8 mouse cellular contexts compared by ENCODE assay signal in genomic region chr7:97480821-97481339, GRCm38 (mm10). TPM values are rescaled to one million over a fixed set of nuclear protein-coding genes. Genes with fewer than 3 reads are reported as not detected.
DNase-seq lines count a peak whose midpoint lies in the region; ATAC-seq and TF ChIP-seq lines count a peak whose summit lies in the region.

Gene Ints4 (plus strand): TSS chr7:97480956.

- H3K4me1 ChIP-seq in G1E (ENCODE audit: insufficient read depth, low read depth, low read length): peaks cover 22% of the 10 kb centered on the region
- H3K4me1 ChIP-seq in forebrain, embryonic 16.5 days (replicated peaks; ENCODE audit: control insufficient read depth, insufficient read depth, low read length): peaks cover 18% of the 10 kb centered on the region
- 0 out of 2 replicates have a peak, but pooled peaks cover 3% of the 10 kb centered on the region for H3K4me1 ChIP-seq in lung, embryonic 14.5 days (ENCODE audit: insufficient read depth)
- H3K4me1 ChIP-seq in olfactory bulb, adult 2 months (ENCODE audit: control insufficient read depth, insufficient read depth, low read length): peaks cover 2% of the 10 kb centered on the region; the same call in 1 of the 2 replicates
- no peaks in the 10 kb centered on the region for H3K4me1 ChIP-seq in thymus, adult 2 months (replicated peaks; ENCODE audit: control insufficient read depth, insufficient read depth, low read length)

- no peak for TF ChIP-seq CTCF in G1E (IDR thresholded peaks at IDR 0.05; ENCODE audit: low read depth, low read length)
- TF ChIP-seq CTCF in layer of hippocampus, adult 2 months (conservative IDR thresholded peaks at IDR 0.05): peak; percentile 51
- peak; percentile 40 for TF ChIP-seq CTCF in lung, embryonic 14.5 days (IDR thresholded peaks at IDR 0.05; ENCODE audit: low read depth)
- no peak for TF ChIP-seq CTCF in olfactory bulb, adult 2 months (IDR thresholded peaks at IDR 0.05; ENCODE audit: insufficient read depth, low read depth, low read length)
- peak; percentile 49; the same call in 1 of the 2 replicates for TF ChIP-seq CTCF in thymus, adult 2 months (IDR thresholded peaks at IDR 0.05; ENCODE audit: borderline replicate concordance, control insufficient read depth, extremely low read depth, insufficient read depth, low read length, poor library complexity)

- DNase-seq in G1E (ENCODE audit: low spot score): peak; percentile 82
- DNase-seq in cerebellum, adult 18-20 months: peak; percentile 92 to 98
- peak; percentile 87 to 89 for DNase-seq in heart, postnatal 36 days
- peak; percentile 92 to 97 for DNase-seq in layer of hippocampus, adult 2 months (ENCODE audit: low spot score in 2 of 2)
- DNase-seq in lung, embryonic 14.5 days: peak; percentile 96
- peak; percentile 91 for DNase-seq in thymus, adult 2 months

- peaks cover 26% of the 10 kb centered on the region for H3K36me3 ChIP-seq in G1E (replicated peaks)
- H3K36me3 ChIP-seq in forebrain, embryonic 16.5 days (ENCODE audit: control insufficient read depth, insufficient read depth): peaks cover 6% of the 10 kb centered on the region
- peaks cover 14% of the 10 kb centered on the region for H3K36me3 ChIP-seq in lung, embryonic 14.5 days (ENCODE audit: insufficient read depth)
- H3K36me3 ChIP-seq in thymus, adult 2 months (ENCODE audit: control insufficient read depth, insufficient read depth, low read length): peaks cover 7% of the 10 kb centered on the region; the same call in 1 of the 2 replicates

- peak within 1 kb of the TSS; percentile 71 for H3K9ac ChIP-seq in forebrain, embryonic 16.5 days (replicated peaks; ENCODE audit: low read depth, low read length)
- H3K9ac ChIP-seq in lung, embryonic 14.5 days: peak within 1 kb of the TSS; percentile 78

- 0 out of 2 replicates have a peak, but pooled peaks have one; percentile 44 for TF ChIP-seq POLR2A in olfactory bulb, adult 2 months (IDR thresholded peaks at IDR 0.05; ENCODE audit: insufficient read depth, low read depth, low read length)
- peak; percentile 55; the same call in 1 of the 2 replicates for TF ChIP-seq POLR2A in thymus, adult 2 months (IDR thresholded peaks at IDR 0.05; ENCODE audit: control insufficient read depth, extremely low read depth, insufficient read depth, low read length, poor library complexity)

- ATAC-seq in G1E (ENCODE audit: extremely low read depth, insufficient number of reproducible peaks, low FRiP score, poor library complexity, severe bottlenecking): peak; percentile 99
- ATAC-seq in forebrain, embryonic 16.5 days: peak; percentile 100
- peak; percentile 100 for ATAC-seq in lung, embryonic 14.5 days (ENCODE audit: insufficient read depth)

- intact Hi-C loops in heart, postnatal 36 days (cut with DNase I): loop anchor here (2.0 to 5.0 kb wide), 5 partner anchors 56 to 404 kb away; partner anchors contain the start of genes Aamdc, Clns1a, Kctd21 and Rsf1

- H3K27me3 ChIP-seq in G1E (ENCODE audit: insufficient read depth, low read length): no peaks in the 10 kb centered on the region
- H3K27me3 ChIP-seq in forebrain, embryonic 16.5 days (replicated peaks; ENCODE audit: control insufficient read depth, insufficient read depth, low read length): no peaks in the 10 kb centered on the region
- H3K27me3 ChIP-seq in lung, embryonic 14.5 days (ENCODE audit: insufficient read depth, low read length): no peaks in the 10 kb centered on the region
- no peaks in the 10 kb centered on the region for H3K27me3 ChIP-seq in thymus, adult 2 months (ENCODE audit: control insufficient read depth, insufficient read depth, low read length)

- no peaks in the 10 kb centered on the region for H3K9me3 ChIP-seq in G1E (replicated peaks)
- no peaks in the 10 kb centered on the region for H3K9me3 ChIP-seq in forebrain, embryonic 16.5 days (ENCODE audit: control insufficient read depth, low read length)
- H3K9me3 ChIP-seq in lung, embryonic 14.5 days (ENCODE audit: low read depth, low read length): no peaks in the 10 kb centered on the region

- under 1% methylated on average over 24 of the region's 24 CpGs for WGBS in forebrain, embryonic 16.5 days
- under 1% methylated on average over 24 of the region's 24 CpGs for WGBS in lung, embryonic 14.5 days
- under 1% methylated on average over 24 of the region's 24 CpGs for WGBS in olfactory bulb, adult 2 months
- WGBS in thymus, adult 2 months: under 1% methylated on average over 24 of the region's 24 CpGs

- peak within 1 kb of the TSS; percentile 80 for H3K4me3 ChIP-seq in G1E (ENCODE audit: low read depth, low read length)
- H3K4me3 ChIP-seq in forebrain, embryonic 16.5 days (replicated peaks; ENCODE audit: low read length): peak within 1 kb of the TSS; percentile 94
- H3K4me3 ChIP-seq in layer of hippocampus, adult 2 months: peak within 1 kb of the TSS; percentile 90
- H3K4me3 ChIP-seq in lung, embryonic 14.5 days (ENCODE audit: low read depth, low read length): peak within 1 kb of the TSS; percentile 70
- peak within 1 kb of the TSS; percentile 79 for H3K4me3 ChIP-seq in olfactory bulb, adult 2 months (ENCODE audit: insufficient read depth, low read depth, low read length)
- H3K4me3 ChIP-seq in thymus, adult 2 months (ENCODE audit: control insufficient read depth, insufficient read depth, low read length): peak within 1 kb of the TSS; percentile 86

- peak within 1 kb of the TSS; percentile 86 for H3K27ac ChIP-seq in forebrain, embryonic 16.5 days (ENCODE audit: low read length)
- H3K27ac ChIP-seq in layer of hippocampus, adult 2 months: peak within 1 kb of the TSS; percentile 84
- peak within 1 kb of the TSS; percentile 78; the same call in 1 of the 2 replicates for H3K27ac ChIP-seq in lung, embryonic 14.5 days (ENCODE audit: low read depth)
- no peak within 1 kb of the TSS for H3K27ac ChIP-seq in olfactory bulb, adult 2 months (ENCODE audit: insufficient read depth, low read depth, low read length)
- H3K27ac ChIP-seq in thymus, adult 2 months (ENCODE audit: control insufficient read depth, insufficient read depth, low read length): peak within 1 kb of the TSS; percentile 21; the same call in 1 of the 2 replicates

- H3K4me2 ChIP-seq in forebrain, embryonic 16.5 days (ENCODE audit: low read length): peak within 1 kb of the TSS; percentile 92
- H3K4me2 ChIP-seq in lung, embryonic 14.5 days: peak within 1 kb of the TSS; percentile 73

RNA-seq across cellular contexts. Expression of gene Ints4, which starts in this region (rescaled TPM):
- total RNA-seq in G1E (2014; fragmentation: Nextera tagmentation) (95.3 and 123 TPM in 2 replicates), G1E (2017) (39.6 and 43.8 TPM in 2 replicates)
- 3.3 and 4.7 TPM in 2 replicates for polyA plus RNA-seq in G1E (2012)
- 47.6 and 55.5 TPM in 2 replicates for polyA plus RNA-seq in forebrain, embryonic 16.5 days (2015; fragmentation: Nextera tagmentation; extraction: Ambion mirVana)
- 10 to 100 TPM; 48.1 to 53.0 TPM for total RNA-seq in heart, postnatal 36 days (2021)
- total RNA-seq in layer of hippocampus, adult 2 months (2021): 10 to 100 TPM; 28.1 to 31.9 TPM
- 53.1 and 62.0 TPM in 2 replicates for polyA plus RNA-seq in lung, embryonic 14.5 days (2014; fragmentation: Nextera tagmentation; extraction: Ambion mirVana)
- polyA plus RNA-seq in olfactory bulb, adult 2 months (2012; ENCODE audit: insufficient read depth, insufficient read length, low replicate concordance, missing spikeins): not detected in 2 replicates
- 68.4 and 77.5 TPM in 2 replicates for polyA plus RNA-seq in thymus, adult 2 months (2012; rRNA removed)

Comparison
In these comparisons a context has a peak if more than half of its experiments do, and no peak if none do; other contexts are left out.
1. CTCF ChIP-seq: peak in layer of hippocampus, adult 2 months (single experiment), lung, embryonic 14.5 days (single experiment) and thymus, adult 2 months (single experiment); none in G1E (single experiment) and olfactory bulb, adult 2 months (single experiment).
2. Peak in every context shown above with its lines, with median percentiles within 50 percentile points of each other: ATAC-seq, DNase-seq and H3K4me3 ChIP-seq.